Mouse (Mus musculus) hematopoietic multipotent progenitor cell, adult 10-12 weeks (in vitro differentiated cells): ENCODE measurements around the gene 1600012H06Rik. TPM values are rescaled to one million over a fixed set of nuclear protein-coding genes. Genes with fewer than 3 reads are reported as not detected.

Experiments
- polyA plus RNA-seq: library from polyadenylated mRNA; stranded (reverse); fragments of >175 nt; gene quantifications from 2 replicates; pipeline ENCODE4 v1.2.3, GENCODE M21; 2012; ENCODE audit warnings: low replicate concordance

1600012H06Rik gene
- 4.5 and 6.3 TPM in 2 replicates for polyA plus RNA-seq

DNA sequence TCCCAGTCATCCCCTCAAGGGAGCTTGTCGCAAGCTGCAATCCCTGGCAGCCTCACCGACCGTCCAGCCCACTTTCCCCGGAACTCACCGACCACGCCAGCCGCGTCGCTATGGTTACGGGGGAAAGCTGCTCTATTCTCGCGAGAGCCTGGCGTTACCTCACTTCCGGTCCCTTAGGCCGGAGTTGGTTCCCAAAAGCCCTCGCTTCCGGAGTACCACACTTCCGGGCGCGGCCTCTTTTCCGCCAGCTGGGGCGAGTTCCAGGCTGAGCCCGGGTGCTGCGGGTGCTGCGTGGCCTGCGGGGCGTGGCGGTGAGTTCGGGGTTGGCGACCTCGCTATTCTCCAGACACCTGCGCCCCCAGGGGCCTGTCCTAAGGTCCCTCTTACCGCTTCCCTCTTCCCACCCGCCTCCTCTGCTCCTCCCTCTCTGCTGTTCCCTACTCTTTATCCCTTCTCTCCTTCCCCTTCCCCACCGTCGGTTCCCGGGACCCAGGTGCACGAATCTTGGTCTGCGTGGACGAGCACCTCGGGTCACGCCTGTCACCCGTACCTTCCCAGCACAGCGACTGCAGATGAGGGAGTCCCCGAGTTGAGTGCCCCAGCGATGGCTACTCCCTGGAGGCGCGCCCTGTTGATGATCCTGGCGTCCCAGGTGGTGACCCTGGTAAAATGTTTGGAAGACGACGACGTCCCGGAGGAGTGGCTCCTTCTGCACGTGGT lies at the start of gene 1600012H06Rik, which contains the start of gene Wdr27:
Gene 1600012H06Rik (plus strand): TSS at position 176 of the 720 bp plus-strand sequence.
Gene Wdr27 (minus strand): TSS at position 150 of the 720 bp plus-strand sequence.

DNA sequence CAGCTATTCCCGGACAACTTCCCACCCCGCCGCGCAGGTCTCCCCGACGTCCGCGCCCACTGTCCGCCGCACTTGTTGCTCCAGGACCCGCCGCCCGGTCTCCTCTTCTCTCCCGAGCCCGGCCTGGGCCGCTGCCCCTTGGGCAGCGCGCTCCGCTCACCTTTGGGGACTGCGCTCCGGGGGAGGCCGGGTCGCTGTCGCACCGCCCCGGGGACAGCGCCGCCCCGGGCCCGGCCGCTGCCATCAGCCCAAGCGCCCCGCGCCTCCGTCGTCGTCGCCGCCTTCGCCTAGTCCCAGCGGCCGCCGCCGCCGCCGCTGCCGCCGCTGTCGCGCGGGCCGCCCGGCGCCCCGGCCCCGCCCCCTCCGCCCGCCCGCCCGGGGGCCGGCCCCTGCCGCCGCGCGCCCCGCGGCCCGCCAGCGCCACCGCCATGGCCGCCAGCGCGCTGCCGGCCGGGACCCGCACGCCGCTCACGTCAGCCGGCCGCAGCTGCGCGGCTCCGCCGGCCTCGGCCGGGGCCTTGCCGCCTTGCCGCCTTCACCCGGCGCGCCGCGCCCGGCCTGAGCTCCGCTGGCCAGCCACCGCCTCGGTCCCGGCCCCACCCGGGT lies 18.1 kb downstream of the 1600012H06Rik start, which contains the start of gene Phf10:
Gene Phf10 (minus strand): TSS at position 323 of the 606 bp plus-strand sequence.

DNA sequence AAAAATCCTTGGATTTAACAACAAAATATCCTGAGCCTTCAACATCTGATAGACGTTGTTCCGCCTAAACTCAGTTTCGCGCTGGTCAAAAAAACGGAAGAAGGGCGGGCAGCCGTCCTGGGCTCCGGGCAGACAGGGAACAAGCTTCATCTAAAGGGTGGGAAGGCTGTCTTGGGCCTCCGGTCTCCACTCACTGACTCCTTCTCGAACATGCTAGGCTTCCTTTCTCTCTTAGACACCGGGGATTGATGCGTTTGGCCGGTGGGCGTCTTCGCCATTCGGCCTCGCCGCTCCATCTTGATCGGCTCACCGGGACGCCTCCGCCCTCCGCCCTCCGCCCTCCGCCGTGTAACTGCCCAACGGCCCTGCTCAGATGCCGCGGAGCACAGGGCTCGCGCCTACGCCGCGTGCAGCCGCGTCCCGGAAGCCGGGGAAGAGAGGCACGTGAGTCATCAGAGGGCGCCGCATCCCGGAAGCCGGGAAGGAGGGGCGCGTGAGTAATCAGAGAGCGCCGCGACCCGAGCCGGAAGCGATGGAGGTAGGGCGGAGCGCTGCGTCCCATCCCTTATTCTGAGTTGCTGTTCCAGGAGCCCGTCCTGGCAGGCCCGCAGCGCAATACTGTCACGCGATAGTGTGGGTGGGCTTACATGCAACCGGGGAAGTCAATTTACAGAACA lies 35.5 kb downstream of the 1600012H06Rik start, which contains the start of the genes 9030025P20Rik and Gm3417:
Gene 9030025P20Rik (plus strand): TSS at position 107 of the 677 bp plus-strand sequence.
Gene Gm3417 (minus strand): TSS at position 429 of the 677 bp plus-strand sequence.

Other genes with a start within 250 kb of the 1600012H06Rik start
- 0.03 and 0.04 TPM in 2 replicates for gene Thbs2, start 248.9 kb upstream of the 1600012H06Rik start, polyA plus RNA-seq
- 0.74 and 2.6 TPM in 2 replicates for gene Wdr27, start within 50 bp of the 1600012H06Rik start, polyA plus RNA-seq
- 18.7 and 23.8 TPM in 2 replicates for gene Phf10, start 18.1 kb downstream of the 1600012H06Rik start, polyA plus RNA-seq
- 6.5 and 6.6 TPM in 2 replicates for gene 9030025P20Rik, start 35.3 kb downstream of the 1600012H06Rik start, polyA plus RNA-seq
- gene Gm3417, start 35.6 kb downstream of the 1600012H06Rik start, polyA plus RNA-seq, result 3.5 and 6.1 TPM in 2 replicates
- 0.31 and 3.6 TPM in 2 replicates for gene Gm3435, start 67.0 kb downstream of the 1600012H06Rik start, polyA plus RNA-seq
- gene Ermard, start 98.0 kb downstream of the 1600012H06Rik start, polyA plus RNA-seq, result 5.2 and 6.3 TPM in 2 replicates
- gene Tcte3, start 98.3 kb downstream of the 1600012H06Rik start, polyA plus RNA-seq, result 0.96 TPM in 1 of 2 replicates, not detected in the other
- gene Gm3448, start 98.4 kb downstream of the 1600012H06Rik start, polyA plus RNA-seq, result 2.2 and 2.4 TPM in 2 replicates